Mouse (Mus musculus): Measurements from ENCODE around the gene Lig1.

DNA sequence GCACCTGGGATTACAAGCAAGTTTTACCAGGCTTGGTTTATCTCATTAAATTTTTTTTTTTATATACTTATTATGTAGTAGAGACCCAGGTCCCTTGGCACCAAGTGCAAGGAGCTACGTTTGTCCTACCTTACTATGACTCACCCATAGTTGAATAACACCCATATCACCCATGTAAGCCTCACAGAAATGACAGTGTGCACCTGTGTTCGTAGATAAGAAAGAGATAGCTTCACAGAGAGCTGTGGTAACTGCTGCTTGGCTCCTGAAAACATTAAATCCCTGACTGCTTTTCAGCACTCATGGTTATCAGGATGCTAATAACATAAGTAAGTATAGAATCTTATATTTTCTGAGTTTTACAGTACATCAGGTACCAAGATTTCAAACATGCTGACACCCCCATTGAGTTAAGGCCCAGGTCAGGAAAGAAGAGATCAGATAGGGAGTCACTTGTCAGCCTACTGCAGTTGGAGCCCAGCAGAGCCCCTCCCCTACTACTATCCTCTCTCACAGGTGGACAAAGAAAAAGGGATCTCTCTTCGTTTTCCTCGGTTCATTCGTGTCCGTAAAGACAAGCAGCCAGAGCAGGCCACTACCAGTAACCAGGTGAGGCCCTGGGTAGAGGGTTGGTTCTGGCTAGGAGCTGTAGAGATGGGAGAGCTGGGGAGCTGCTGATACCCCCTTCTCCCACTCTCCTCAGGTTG, 33.6 kb downstream of the Lig1 start:
- no peak for TF ChIP-seq POLR2A (IDR thresholded peaks at IDR 0.05; ENCODE audit: control insufficient read depth, extremely low read depth, insufficient read depth, low read length, poor library complexity)
- no peak for TF ChIP-seq CTCF (IDR thresholded peaks at IDR 0.05; ENCODE audit: borderline replicate concordance, control insufficient read depth, extremely low read depth, insufficient read depth, low read length, poor library complexity)

Data from thymus, adult 2 months (tissue).